Mouse (Mus musculus): ENCODE measurements around the gene Il25. TPM values are rescaled to one million over a fixed set of nuclear protein-coding genes. Genes with fewer than 3 reads are reported as not detected.

Gene Il25
- polyA plus RNA-seq, 2 experiments: not detected

DNA sequence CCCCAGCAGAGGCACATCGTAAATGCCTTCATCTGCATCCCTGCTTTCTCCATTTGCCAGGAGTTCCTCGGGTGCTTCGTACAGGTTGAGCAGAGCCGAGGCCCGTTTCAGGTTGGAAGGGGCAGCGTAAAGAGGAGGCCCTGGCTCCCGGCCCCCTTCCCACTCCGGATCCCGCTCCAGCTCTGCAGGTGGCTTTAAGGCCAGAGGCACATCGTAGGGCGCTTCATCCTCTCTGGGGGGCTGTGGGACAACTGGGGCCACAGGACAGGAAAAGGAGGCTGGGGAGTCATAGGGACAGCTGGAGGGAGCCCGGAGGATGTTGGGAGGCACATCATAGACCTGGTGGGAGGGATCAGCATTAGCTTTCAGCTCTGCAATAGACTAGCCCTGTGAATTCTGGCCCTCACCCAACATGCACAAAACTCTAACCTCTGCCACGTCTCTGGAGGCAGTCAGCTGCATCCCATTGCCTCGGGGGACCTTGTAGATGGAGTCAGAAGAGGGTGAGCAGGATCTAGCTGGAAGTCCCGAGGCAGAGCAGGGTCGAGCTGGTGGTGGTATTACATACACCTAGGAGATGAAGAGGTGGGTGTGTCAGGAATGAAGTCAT lies 12.3 kb upstream of the Il25 start:
- H3K27me3 ChIP-seq (ENCODE audit: control insufficient read depth, insufficient read depth, low read length): peaks cover 5% of the 10 kb centered on the region
- H3K27ac ChIP-seq: no peak overlapping the region
- H3K9ac ChIP-seq (replicated peaks): no peak overlapping the region
- WGBS (ENCODE audit: insufficient replicate concordance): 72% methylated on average over 16 of the region's 16 CpGs
- no peaks in the 10 kb centered on the region for H3K36me3 ChIP-seq (replicated peaks; ENCODE audit: control insufficient read depth, insufficient read depth, low read depth)
- TF ChIP-seq EP300 (IDR thresholded peaks at IDR 0.05; ENCODE audit: low read depth) (no peak), CTCF (IDR thresholded peaks at IDR 0.05; ENCODE audit: low read depth) (no peak)
- H3K4me2 ChIP-seq (ENCODE audit: low read depth): no peak overlapping the region
- H3K4me3 ChIP-seq (ENCODE audit: insufficient read depth in 1 of 2, low read depth in 2 of 2, low read length in 2 of 2): no peak overlapping the region
- DNase-seq (ENCODE audit: low read depth in 3 of 3, low spot score in 3 of 3) (no peak), ATAC-seq (ENCODE audit: insufficient read depth) (no peak)
- peaks cover 8 to 11% of the 10 kb centered on the region in 2 experiments for H3K4me1 ChIP-seq (replicated peaks; ENCODE audit: control insufficient read depth in 2 of 2, insufficient read depth in 2 of 2, low read length in 1 of 2)
- H3K9me3 ChIP-seq (ENCODE audit: control insufficient read depth, low read length): no peaks in the 10 kb centered on the region

DNA sequence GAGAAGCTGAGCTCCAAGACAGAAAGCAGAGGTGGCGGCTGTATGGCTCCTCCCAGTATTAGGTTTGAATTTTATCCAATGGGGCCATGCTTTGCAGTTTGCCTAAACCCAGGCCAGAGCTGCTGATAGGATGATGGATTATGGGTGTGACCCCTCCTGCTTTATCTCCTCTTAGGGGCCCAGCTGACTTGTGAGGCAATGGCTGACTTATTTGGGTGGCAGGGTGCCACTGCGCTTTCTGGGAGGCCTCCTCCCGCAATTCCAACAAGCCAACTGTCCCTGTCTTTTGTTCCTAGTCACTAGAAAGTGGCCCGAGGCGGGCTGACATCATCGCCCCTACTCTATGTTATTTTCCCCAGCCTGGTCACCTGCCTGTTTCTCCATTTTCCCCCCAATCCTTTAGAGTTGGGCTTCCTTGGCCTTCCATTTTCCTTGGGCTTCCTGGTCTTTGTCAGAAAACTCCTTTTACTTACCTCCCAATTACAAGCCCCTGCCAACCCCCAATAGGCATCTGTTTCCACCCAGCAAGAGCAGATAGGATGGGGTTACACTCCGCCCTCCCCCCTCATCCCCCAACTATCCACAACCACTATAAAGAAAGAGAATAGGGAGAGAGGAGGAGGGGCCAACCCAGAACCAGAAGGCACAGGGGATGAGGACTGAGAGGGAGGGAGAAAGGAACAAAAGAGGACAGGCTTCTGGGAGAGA lies 7.7 kb upstream of the Il25 start:
- no peak overlapping the region for H3K4me3 ChIP-seq (ENCODE audit: insufficient read depth in 1 of 2, low read depth in 2 of 2, low read length in 2 of 2)
- H3K4me2 ChIP-seq (ENCODE audit: low read depth): peak overlapping the region; percentile 42
- H3K9ac ChIP-seq (replicated peaks): no peak overlapping the region
- H3K36me3 ChIP-seq (replicated peaks; ENCODE audit: control insufficient read depth, insufficient read depth, low read depth): no peaks in the 10 kb centered on the region
- peaks cover 8 to 12% of the 10 kb centered on the region in 2 experiments for H3K4me1 ChIP-seq (replicated peaks; ENCODE audit: control insufficient read depth in 2 of 2, insufficient read depth in 2 of 2, low read length in 1 of 2)
- no peak overlapping the region for H3K27ac ChIP-seq
- peaks cover 43% of the 10 kb centered on the region for H3K27me3 ChIP-seq (ENCODE audit: control insufficient read depth, insufficient read depth, low read length)
- TF ChIP-seq CTCF (IDR thresholded peaks at IDR 0.05; ENCODE audit: low read depth): no peak
- no peak for TF ChIP-seq EP300 (IDR thresholded peaks at IDR 0.05; ENCODE audit: low read depth)
- H3K9me3 ChIP-seq (ENCODE audit: control insufficient read depth, low read length): no peaks in the 10 kb centered on the region
- DNase-seq (ENCODE audit: low read depth in 3 of 3, low spot score in 3 of 3) (peak; percentile 27 to 50 (median 31)), ATAC-seq (ENCODE audit: insufficient read depth) (peak; percentile 83)
- 34% methylated on average over 7 of the region's 7 CpGs for WGBS (ENCODE audit: insufficient replicate concordance)

DNA sequence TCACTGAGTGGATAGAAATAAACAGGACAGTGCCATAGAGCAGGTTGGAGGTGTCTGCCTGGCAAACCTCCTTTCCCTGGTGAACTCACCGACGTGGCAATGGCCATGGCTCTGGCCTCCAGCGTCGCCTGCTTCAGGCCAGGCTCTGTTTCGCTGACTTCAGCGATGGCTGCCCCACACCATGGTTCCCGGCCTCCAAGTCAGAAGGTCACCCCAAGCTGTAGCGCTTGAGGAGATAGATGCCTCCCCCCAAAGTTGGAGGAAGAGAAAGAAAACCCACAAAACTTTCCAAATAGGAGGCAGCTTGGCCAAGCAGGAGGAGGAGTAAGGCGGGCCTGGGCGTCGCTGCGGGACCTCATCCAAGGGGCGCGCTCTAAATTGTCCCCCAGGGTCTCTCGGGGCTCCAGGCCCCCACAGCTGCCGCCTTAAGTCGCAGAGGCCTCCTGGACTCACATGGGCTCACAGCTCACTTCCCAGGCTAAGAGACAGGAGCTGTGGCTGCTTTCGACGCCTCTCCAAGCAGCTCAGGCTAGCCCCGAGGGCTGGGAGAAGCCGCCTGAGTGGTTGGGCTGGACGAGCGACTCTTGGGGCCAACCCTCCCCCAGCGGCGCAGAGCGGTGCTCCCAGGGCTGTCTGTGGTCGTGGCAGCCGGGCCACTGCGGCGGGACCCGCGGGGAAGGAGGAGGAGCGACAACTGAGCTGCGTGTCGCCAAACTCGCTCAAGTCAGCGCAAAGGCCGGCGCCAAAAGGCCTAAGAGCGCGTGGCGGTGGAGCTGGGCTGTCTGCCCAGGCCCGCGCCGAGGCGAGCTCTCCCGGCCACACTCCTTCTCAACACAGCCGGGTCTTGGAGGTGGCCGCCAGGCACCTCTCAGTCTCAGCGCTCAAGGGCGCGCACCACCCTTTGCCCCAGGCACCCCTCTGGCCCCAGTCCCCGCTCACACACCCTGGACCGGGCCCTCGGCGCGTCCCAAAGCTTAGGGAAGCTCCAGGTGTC lies 6.8 kb upstream of the Il25 start, which contains the start of gene Efs:
TSS of gene Efs (minus strand) at position 778 of the 994 bp plus-strand sequence.
- Histone ChIP-seq H3K9ac (replicated peaks) (no peak within 1 kb of the TSS), H3K4me3 (ENCODE audit: insufficient read depth in 1 of 2, low read depth in 2 of 2, low read length in 2 of 2) (peak within 1 kb of the TSS; percentile 11 to 36), H3K27ac (no peak within 1 kb of the TSS), H3K4me2 (ENCODE audit: low read depth) (peak within 1 kb of the TSS; percentile 55), H3K27me3 (ENCODE audit: control insufficient read depth, insufficient read depth, low read length) (peaks cover 43% of the 10 kb centered on the region), H3K4me1 (replicated peaks; ENCODE audit: control insufficient read depth in 2 of 2, insufficient read depth in 2 of 2, low read length in 1 of 2) (peaks cover 8 to 12% of the 10 kb centered on the region in 2 experiments), H3K9me3 (ENCODE audit: control insufficient read depth, low read length) (no peaks in the 10 kb centered on the region), H3K36me3 (replicated peaks; ENCODE audit: control insufficient read depth, insufficient read depth, low read depth) (no peaks in the 10 kb centered on the region)
- WGBS (ENCODE audit: insufficient replicate concordance): 7% methylated on average over 56 of the region's 57 CpGs
- TF ChIP-seq EP300 (IDR thresholded peaks at IDR 0.05; ENCODE audit: low read depth): no peak
- TF ChIP-seq CTCF (IDR thresholded peaks at IDR 0.05; ENCODE audit: low read depth): no peak
- no peak for DNase-seq (ENCODE audit: low read depth in 3 of 3, low spot score in 3 of 3)
- ATAC-seq (ENCODE audit: insufficient read depth): no peak

DNA sequence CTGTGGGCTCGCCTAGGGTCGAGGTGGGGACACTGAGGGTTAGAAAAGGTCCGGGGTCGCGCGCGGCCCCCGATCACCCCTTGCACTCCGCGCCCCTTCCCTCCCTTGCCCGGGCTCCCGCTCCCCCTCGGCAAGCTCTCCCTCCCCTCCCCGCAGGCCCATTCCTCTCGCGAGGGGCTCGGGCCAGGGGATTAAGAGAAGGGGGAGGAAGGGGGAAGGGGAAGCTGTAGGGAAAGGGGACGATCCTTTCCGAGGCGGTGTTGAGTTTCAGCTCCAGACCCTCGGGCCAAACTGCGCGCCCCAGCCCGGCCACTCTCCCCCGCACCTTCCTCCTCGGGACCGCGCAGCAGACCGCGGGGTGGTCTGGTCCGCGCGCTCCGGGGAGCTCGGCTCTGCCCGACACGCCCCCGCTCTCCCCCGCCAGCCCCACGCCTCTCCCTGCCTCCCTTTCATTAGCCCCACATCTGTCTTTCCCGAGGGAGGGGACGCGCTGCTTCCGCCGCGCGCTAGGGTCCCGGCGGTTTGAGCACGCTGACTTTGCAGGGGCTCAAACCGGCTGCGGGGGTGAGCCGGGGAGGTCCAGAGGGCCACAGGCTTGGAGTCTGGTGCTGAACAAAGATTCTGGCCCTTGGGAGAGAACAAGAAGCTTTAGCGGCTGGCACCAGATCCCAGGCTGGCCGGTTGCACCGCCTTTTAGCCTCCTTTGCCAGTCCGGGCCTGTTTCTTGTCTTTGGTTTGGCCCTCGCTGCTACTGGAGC lies 5.9 kb upstream of the Il25 start:
- TF ChIP-seq CTCF (IDR thresholded peaks at IDR 0.05; ENCODE audit: low read depth): no peak
- no peak for TF ChIP-seq EP300 (IDR thresholded peaks at IDR 0.05; ENCODE audit: low read depth)
- Histone ChIP-seq H3K9me3 (ENCODE audit: control insufficient read depth, low read length) (no peaks in the 10 kb centered on the region), H3K36me3 (replicated peaks; ENCODE audit: control insufficient read depth, insufficient read depth, low read depth) (no peaks in the 10 kb centered on the region), H3K4me3 (ENCODE audit: insufficient read depth in 1 of 2, low read depth in 2 of 2, low read length in 2 of 2) (peak overlapping the region; percentile 11 to 36), H3K4me1 (replicated peaks; ENCODE audit: control insufficient read depth in 2 of 2, insufficient read depth in 2 of 2, low read length in 1 of 2) (peaks cover 8 to 12% of the 10 kb centered on the region in 2 experiments), H3K4me2 (ENCODE audit: low read depth) (peak overlapping the region; percentile 55), H3K27ac (no peak overlapping the region), H3K27me3 (ENCODE audit: control insufficient read depth, insufficient read depth, low read length) (peaks cover 43% of the 10 kb centered on the region), H3K9ac (replicated peaks) (no peak overlapping the region)
- no peak for ATAC-seq (ENCODE audit: insufficient read depth)
- no peak for DNase-seq (ENCODE audit: low read depth in 3 of 3, low spot score in 3 of 3)
- WGBS (ENCODE audit: insufficient replicate concordance): under 1% methylated on average over 53 of the region's 58 CpGs

Data from liver, embryonic 14.5 days (tissue).